Mouse (Mus musculus) small intestine, adult 2 months (tissue): ENCODE results near the gene Tmem88b.

Experiments used
- CTCF ChIP-seq: fragments of 200-500 bp; IDR thresholded peaks from 2 replicates; pipeline ENCODE4 v1.5.1; 2012; ENCODE audit warnings: low read depth, mild to moderate bottlenecking, control low read depth, inconsistent platforms, low read length, moderate library complexity, mixed read lengths; ENCODE audit not compliant: insufficient replicate concordance, insufficient read length; ENCODE audit errors: extremely low read depth
- POLR2A ChIP-seq: fragments of 200-500 bp; IDR thresholded peaks from 2 replicates; pipeline ENCODE4 v1.6.1; 2012; ENCODE audit warnings: low read depth, mild to moderate bottlenecking, control low read depth, inconsistent platforms, low read length, moderate library complexity

DNA sequence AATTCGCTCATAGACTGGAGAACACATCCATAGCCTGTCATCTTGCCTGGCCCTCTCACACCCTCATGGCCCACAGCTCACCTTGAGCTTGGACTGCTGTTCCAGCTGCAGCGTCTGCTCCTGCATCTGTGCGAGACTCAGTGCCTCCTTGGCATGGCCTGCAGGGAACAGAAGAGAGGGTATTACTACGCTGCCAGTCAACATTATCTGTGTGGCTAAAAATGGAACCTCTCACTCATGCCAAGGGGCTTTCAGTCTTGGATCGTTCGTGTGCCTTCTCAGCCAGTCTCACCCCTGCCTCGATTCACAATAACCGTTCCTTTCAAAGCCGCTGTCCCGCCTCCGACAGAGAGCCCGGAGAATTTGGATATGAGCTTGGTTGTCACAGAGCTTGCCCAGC is 28.7 kb downstream of the Tmem88b start:
- no peak for TF ChIP-seq POLR2A
- no peak for TF ChIP-seq CTCF
